Mouse (Mus musculus) hindbrain, embryonic 14.5 days (tissue): ENCODE results near the gene Plac9b. TPM values are rescaled to one million over a fixed set of nuclear protein-coding genes. Genes with fewer than 3 reads are reported as not detected.
A peak's percentile ranks its signal among the peaks of the same experiment; 100 is the strongest.
"Not testable (repeated sequence)": the region's sequence is repeated elsewhere in the genome, so short reads cannot be mapped to it uniquely, and the experiment has no call there.

ENCODE experiments used
- ATAC-seq: fragments of 200-750 bp; cut with Nextera tagmentation; 2 replicates; pipeline ENCODE4 v1.8.0; 2017; ENCODE audit warnings: moderate number of reproducible peaks, mild to moderate bottlenecking, moderate TSS enrichment, moderate library complexity; ENCODE audit not compliant: low FRiP score
- DNase-seq: peaks from one replicate; pipeline ENCODE4 v3.0.0-alpha.2; 2015; ENCODE audit warnings: low spot score
- H3K27ac ChIP-seq: fragments of 300-500 bp; sonication (generic); 2 replicates; pipeline ENCODE4 v1.5.1; 2014; ENCODE audit warnings: mild to moderate bottlenecking, moderate library complexity
- H3K27me3 ChIP-seq: fragments of 300-500 bp; sonication (generic); 2 replicates; pipeline ENCODE4 v1.6.1; 2014; ENCODE audit warnings: mild to moderate bottlenecking, low read length, mixed read lengths; ENCODE audit not compliant: control insufficient read depth, insufficient read depth
- H3K36me3 ChIP-seq: fragments of 300-500 bp; sonication (generic); replicated peaks from 2 replicates; pipeline ENCODE4 v1.6.1; 2014; ENCODE audit not compliant: control insufficient read depth, insufficient read depth
- H3K4me1 ChIP-seq: fragments of 300-500 bp; sonication (generic); replicated peaks from 2 replicates; pipeline ENCODE4 v1.6.1; 2014; ENCODE audit warnings: antibody characterized with exemption, low read length, mixed read lengths; ENCODE audit not compliant: control insufficient read depth, insufficient read depth
- H3K4me2 ChIP-seq: fragments of 300-500 bp; sonication (generic); replicated peaks from 2 replicates; pipeline ENCODE4 v1.6.1; 2014; ENCODE audit warnings: mild to moderate bottlenecking, moderate library complexity
- H3K4me3 ChIP-seq: fragments of 300-500 bp; sonication (generic); replicated peaks from 2 replicates; pipeline ENCODE4 v1.5.1; 2014; ENCODE audit warnings: mild to moderate bottlenecking, low read length
- H3K9ac ChIP-seq: fragments of 300-500 bp; sonication (generic); 2 replicates; pipeline ENCODE4 v1.6.1; 2014
- H3K9me3 ChIP-seq: fragments of 300-500 bp; sonication (generic); 2 replicates; pipeline ENCODE4 v1.6.1; 2016; ENCODE audit warnings: low read length; ENCODE audit not compliant: control insufficient read depth
- WGBS: fragments of 180-500 bp; shearing (Covaris S2); extraction: QIAGEN DNeasy Blood & Tissue Kit; methylation state at CpG from one replicate; pipeline ENCODE4 v1.1.7; 2014; 5-methylcytosine and 5-hydroxymethylcytosine counted together
- polyA plus RNA-seq: library from polyadenylated mRNA; unstranded; fragments of >200 nt; fragmentation: Nextera tagmentation; extraction: Ambion mirVana; gene quantifications from 2 replicates; pipeline ENCODE4 v1.2.1, GENCODE M21; 2014

Gene Plac9b
- polyA plus RNA-seq, 1 experiment from 2014 or later: 6.3 TPM

DNA sequence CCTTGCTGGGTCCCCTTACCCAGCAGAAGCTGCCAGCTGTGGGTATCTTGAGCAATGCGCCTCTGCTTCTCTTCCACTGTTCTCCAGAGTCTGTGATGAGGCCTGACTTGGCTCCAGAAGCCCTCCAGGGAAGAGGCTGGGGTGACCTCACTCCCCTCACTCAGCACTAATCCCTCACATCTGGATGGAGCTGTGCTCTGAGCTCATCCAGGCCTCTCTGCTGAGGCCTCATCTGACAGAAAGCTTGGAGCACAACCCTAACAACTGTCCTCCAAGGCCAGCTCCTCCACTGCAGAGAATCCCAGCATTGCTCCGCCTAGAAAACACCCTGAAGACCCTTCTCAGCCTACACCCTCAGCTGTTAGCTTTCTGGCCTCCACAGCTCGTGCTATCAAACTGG, 8.3 kb downstream of the Plac9b start:
- H3K4me3 ChIP-seq, H3K9ac ChIP-seq, H3K27ac ChIP-seq, H3K27me3 ChIP-seq, H3K36me3 ChIP-seq, H3K9me3 ChIP-seq, H3K4me2 ChIP-seq, H3K4me1 ChIP-seq, ATAC-seq, DNase-seq: not testable (repeated sequence)
- WGBS: no CpG with 5 or more reads among the region's 3 CpGs

DNA sequence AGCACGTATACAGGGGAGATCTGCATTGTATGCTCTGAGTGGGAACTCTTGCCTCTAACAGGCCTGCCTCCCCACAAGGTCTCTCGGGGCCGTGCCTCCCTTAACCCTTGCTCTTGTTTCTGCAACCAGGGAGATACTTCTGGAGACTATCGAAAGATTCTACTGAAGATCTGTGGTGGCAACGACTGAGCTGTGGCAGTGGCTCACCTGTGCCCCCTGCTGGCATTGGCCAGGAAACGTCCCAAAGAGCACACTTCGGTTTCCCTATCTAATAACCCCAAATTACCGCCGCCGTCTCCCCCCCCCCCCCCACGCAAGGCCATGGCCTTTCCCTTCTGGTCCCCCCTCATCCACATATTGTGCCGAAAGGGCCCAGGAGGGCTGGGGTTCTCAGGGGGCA, 17.0 kb downstream of the Plac9b start:
- H3K9ac ChIP-seq, DNase-seq, H3K27me3 ChIP-seq, H3K4me3 ChIP-seq, H3K36me3 ChIP-seq, H3K4me1 ChIP-seq, H3K27ac ChIP-seq, ATAC-seq, H3K4me2 ChIP-seq, H3K9me3 ChIP-seq: not testable (repeated sequence)
- WGBS: no CpG with 5 or more reads among the region's 12 CpGs

- not testable (repeated sequence) for H3K9me3 ChIP-seq, H3K9ac ChIP-seq, H3K4me1 ChIP-seq, H3K27me3 ChIP-seq, H3K4me3 ChIP-seq, ATAC-seq, DNase-seq, H3K36me3 ChIP-seq, H3K27ac ChIP-seq, H3K4me2 ChIP-seq
- no CpG with 5 or more reads among the region's 5 CpGs for WGBS
Measured at GRCm38 (mm10) chr14:26162423-26162822, 19.9 kb downstream of the Plac9b start.

GRCm38 (mm10) chr14:26161156-26161555, 21.1 kb downstream of the Plac9b start:
- not testable (repeated sequence) for ATAC-seq, H3K36me3 ChIP-seq, H3K4me1 ChIP-seq, DNase-seq, H3K9me3 ChIP-seq, H3K27ac ChIP-seq, H3K4me2 ChIP-seq, H3K4me3 ChIP-seq, H3K27me3 ChIP-seq, H3K9ac ChIP-seq
- WGBS: no CpG with 5 or more reads among the region's 9 CpGs

GRCm38 (mm10) chr14:26156032-26156431, 26.2 kb downstream of the Plac9b start:
- ATAC-seq, H3K9me3 ChIP-seq, DNase-seq, H3K4me2 ChIP-seq, H3K36me3 ChIP-seq, H3K9ac ChIP-seq, H3K4me3 ChIP-seq, H3K27ac ChIP-seq, H3K4me1 ChIP-seq, H3K27me3 ChIP-seq: not testable (repeated sequence)
- WGBS: no CpG with 5 or more reads among the region's 7 CpGs

- WGBS: no CpG with 5 or more reads among the region's 2 CpGs
Measured at GRCm38 (mm10) chr14:26147095-26147494, 35.2 kb downstream of the Plac9b start.

GRCm38 (mm10) chr14:26119095-26119494, 63.2 kb downstream of the Plac9b start:
- not testable (repeated sequence) for H3K9me3 ChIP-seq, H3K27me3 ChIP-seq, H3K4me1 ChIP-seq, H3K27ac ChIP-seq, H3K36me3 ChIP-seq, DNase-seq, H3K4me3 ChIP-seq, H3K9ac ChIP-seq, H3K4me2 ChIP-seq
- WGBS: no CpG with 5 or more reads among the region's 7 CpGs
- ATAC-seq: peak; percentile 47

More at GRCm38 (mm10) chr14:26147095-26147494, 35.2 kb downstream of the Plac9b start:
- H3K9me3 ChIP-seq, ATAC-seq, H3K4me3 ChIP-seq, DNase-seq, H3K4me1 ChIP-seq, H3K27ac ChIP-seq, H3K9ac ChIP-seq, H3K4me2 ChIP-seq, H3K27me3 ChIP-seq, H3K36me3 ChIP-seq: not testable (repeated sequence)

GRCm38 (mm10) chr14:26118550-26119000, 63.7 kb downstream of the Plac9b start:
- H3K9ac ChIP-seq, H3K4me2 ChIP-seq, DNase-seq, H3K4me3 ChIP-seq, H3K27me3 ChIP-seq, H3K9me3 ChIP-seq, H3K27ac ChIP-seq, H3K36me3 ChIP-seq, H3K4me1 ChIP-seq: not testable (repeated sequence)
- ATAC-seq: peak; percentile 94
- no CpG with 5 or more reads among the region's 18 CpGs for WGBS

GRCm38 (mm10) chr14:26118150-26118549, 64.1 kb downstream of the Plac9b start, which contains the start of gene Duxbl2:
Duxbl2 (plus strand) TSS chr14:26118349.
- not testable (repeated sequence) for H3K36me3 ChIP-seq, H3K4me2 ChIP-seq, H3K27me3 ChIP-seq, H3K4me1 ChIP-seq, H3K27ac ChIP-seq, ATAC-seq, H3K9me3 ChIP-seq, H3K9ac ChIP-seq, H3K4me3 ChIP-seq, DNase-seq
- no CpG with 5 or more reads among the region's 7 CpGs for WGBS
